Mouse (Mus musculus): ENCODE data around the gene Cdc14b. TPM values are rescaled to one million over a fixed set of nuclear protein-coding genes. Genes with fewer than 3 reads are reported as not detected.
A peak's percentile ranks its signal among the peaks of the same experiment; 100 is the strongest.

Cdc14b gene
- total and polyA plus RNA-seq, 3 experiments: 8.2 to 8.8 (median 8.7) TPM

DNA sequence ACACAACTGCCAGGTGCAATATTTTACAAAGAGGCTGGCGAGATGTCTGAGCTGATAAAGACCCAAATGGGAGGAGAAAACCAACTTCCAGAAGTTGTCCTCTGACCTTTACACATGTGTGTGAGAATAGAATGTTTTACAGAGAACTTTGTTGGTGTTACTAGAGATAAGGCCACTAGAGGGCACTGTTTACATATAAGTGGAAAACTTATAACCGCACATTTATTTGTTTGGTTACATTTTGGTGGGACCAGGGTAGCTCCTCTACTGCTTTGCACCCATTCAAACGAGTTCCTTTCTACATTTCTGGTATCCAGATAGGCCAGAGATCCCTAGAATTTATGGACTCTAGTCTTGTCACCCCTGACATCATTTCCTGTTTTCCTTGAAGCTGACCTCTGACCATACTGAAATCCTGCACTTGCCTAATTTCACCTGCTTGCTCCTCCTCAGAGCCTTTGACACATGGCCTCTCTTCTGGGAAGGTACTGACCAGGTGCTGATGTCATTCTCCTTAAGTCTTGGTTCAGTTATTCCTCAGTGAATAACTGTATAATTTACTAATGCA lies 40.5 kb upstream of the Cdc14b start:
- no peak overlapping the region for H3K4me3 ChIP-seq
- H3K27ac ChIP-seq: no peak overlapping the region; the same call in 1 of the 2 replicates
- peak; percentile 89 for TF ChIP-seq CTCF (IDR thresholded peaks at IDR 0.05)
- TF ChIP-seq POLR2A (IDR thresholded peaks at IDR 0.05; ENCODE audit: insufficient read depth, low read depth, low read length): no peak
- no peak for TF ChIP-seq EP300 (IDR thresholded peaks at IDR 0.05; ENCODE audit: insufficient read depth, low read depth, low read length)

DNA sequence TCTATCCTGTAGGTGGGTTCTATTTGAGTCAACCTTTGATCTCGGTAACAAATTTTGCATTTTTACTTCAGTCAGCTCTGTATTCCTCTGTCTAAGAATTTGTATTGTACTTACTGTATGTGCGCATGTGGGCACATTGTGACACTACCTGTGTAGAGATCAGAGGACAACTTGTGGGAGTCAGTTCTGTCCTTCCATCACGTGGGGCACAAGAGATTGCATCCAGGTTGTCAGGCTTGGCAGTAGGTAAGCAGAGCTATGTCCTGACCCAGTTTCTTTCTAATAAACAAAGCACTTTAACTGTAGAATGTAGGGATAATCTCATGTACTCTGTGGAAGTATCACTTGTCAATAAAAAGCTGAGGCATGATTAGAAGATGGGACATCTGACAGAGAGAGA lies 39.0 kb upstream of the Cdc14b start:
- H3K4me3 ChIP-seq: no peak overlapping the region
- peaks cover 7% of the 10 kb centered on the region for H3K36me3 ChIP-seq (ENCODE audit: control insufficient read depth, insufficient read depth, low read length)
- H3K27me3 ChIP-seq (ENCODE audit: control insufficient read depth, insufficient read depth, low read length): no peaks in the 10 kb centered on the region
- WGBS: 76% methylated on average over 3 of the region's 3 CpGs
- intact Hi-C loops (cut with DNase I): no loop called here
- no peak for TF ChIP-seq EP300 (IDR thresholded peaks at IDR 0.05; ENCODE audit: insufficient read depth, low read depth, low read length)
- no peak for TF ChIP-seq POLR2A (IDR thresholded peaks at IDR 0.05; ENCODE audit: insufficient read depth, low read depth, low read length)
- no peak for TF ChIP-seq CTCF (IDR thresholded peaks at IDR 0.05)
- no peak overlapping the region for H3K9ac ChIP-seq (ENCODE audit: low read depth, low read length)
- peaks cover 15% of the 10 kb centered on the region for H3K4me1 ChIP-seq (ENCODE audit: control insufficient read depth, insufficient read depth, low read length)
- no peak for DNase-seq
- H3K79me2 ChIP-seq (replicated peaks; ENCODE audit: control insufficient read depth, insufficient read depth, low read length): no peaks in the 10 kb centered on the region
- H3K27ac ChIP-seq: no peak overlapping the region

More for the DNA sequence above, 40.5 kb upstream of the Cdc14b start:
- intact Hi-C loops (cut with DNase I): loop anchor here (1.0 kb wide), 1 partner anchor 124 kb away; no protein-coding TSS in a partner anchor
- no peaks in the 10 kb centered on the region for H3K79me2 ChIP-seq (replicated peaks; ENCODE audit: control insufficient read depth, insufficient read depth, low read length)
- peaks cover 7% of the 10 kb centered on the region for H3K4me1 ChIP-seq (ENCODE audit: control insufficient read depth, insufficient read depth, low read length)
- no peak overlapping the region for H3K9ac ChIP-seq (ENCODE audit: low read depth, low read length)
- no peak for DNase-seq
- H3K27me3 ChIP-seq (ENCODE audit: control insufficient read depth, insufficient read depth, low read length): no peaks in the 10 kb centered on the region
- H3K36me3 ChIP-seq (ENCODE audit: control insufficient read depth, insufficient read depth, low read length): peaks cover 4% of the 10 kb centered on the region
- WGBS: 0% methylated on average over 3 of the region's 3 CpGs

DNA sequence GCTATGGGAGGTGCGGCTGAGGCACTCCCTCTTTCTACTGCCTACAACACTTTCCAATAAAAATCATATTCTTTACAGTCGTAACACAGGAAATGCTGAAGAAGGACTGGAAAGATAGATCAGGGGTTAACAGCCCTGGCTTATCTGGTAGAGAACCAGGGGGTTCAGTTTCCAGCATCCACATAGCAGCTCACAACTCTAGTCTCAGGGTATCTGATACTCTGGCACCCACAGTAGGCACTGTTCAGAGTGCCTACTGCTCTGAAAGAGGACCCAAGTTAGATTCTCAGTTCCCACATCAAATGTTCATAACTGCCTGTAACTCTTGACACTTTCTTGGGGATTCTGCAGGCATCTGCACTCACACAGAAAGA lies 37.8 kb upstream of the Cdc14b start:
- Histone ChIP-seq H3K4me3 (peak overlapping the region; percentile 23), H3K4me1 (ENCODE audit: control insufficient read depth, insufficient read depth, low read length) (peaks cover 15% of the 10 kb centered on the region), H3K27me3 (ENCODE audit: control insufficient read depth, insufficient read depth, low read length) (no peaks in the 10 kb centered on the region), H3K9ac (ENCODE audit: low read depth, low read length) (no peak overlapping the region), H3K27ac (peak overlapping the region; percentile 95), H3K36me3 (ENCODE audit: control insufficient read depth, insufficient read depth, low read length) (peaks cover 7% of the 10 kb centered on the region), H3K79me2 (replicated peaks; ENCODE audit: control insufficient read depth, insufficient read depth, low read length) (no peaks in the 10 kb centered on the region)
- WGBS: 0% methylated on average over 2 of the region's 2 CpGs
- TF ChIP-seq POLR2A (IDR thresholded peaks at IDR 0.05; ENCODE audit: insufficient read depth, low read depth, low read length) (no peak; the same call in 1 of the 2 replicates), CTCF (IDR thresholded peaks at IDR 0.05) (no peak), EP300 (IDR thresholded peaks at IDR 0.05; ENCODE audit: insufficient read depth, low read depth, low read length) (no peak)
- intact Hi-C loops (cut with DNase I): loop anchor here (1.0 kb wide), 1 partner anchor 56 kb away; no protein-coding TSS in a partner anchor
- no peak for DNase-seq

GRCm38 (mm10) chr13:64312024-64312915 lies 37.2 kb upstream of the Cdc14b start, which contains the start of gene Aaed1:
TSS of gene Aaed1 (minus strand) at chr13:64312710.
- Histone ChIP-seq H3K27ac (peak within 1 kb of the TSS; percentile 95), H3K9ac (ENCODE audit: low read depth, low read length) (peak within 1 kb of the TSS; percentile 74), H3K4me1 (ENCODE audit: control insufficient read depth, insufficient read depth, low read length) (peaks cover 15% of the 10 kb centered on the region), H3K4me3 (peak within 1 kb of the TSS; percentile 69), H3K36me3 (ENCODE audit: control insufficient read depth, insufficient read depth, low read length) (peaks cover 7% of the 10 kb centered on the region), H3K79me2 (replicated peaks; ENCODE audit: control insufficient read depth, insufficient read depth, low read length) (no peaks in the 10 kb centered on the region; the same call in 1 of the 2 replicates), H3K27me3 (ENCODE audit: control insufficient read depth, insufficient read depth, low read length) (no peaks in the 10 kb centered on the region)
- intact Hi-C loops (cut with DNase I): loop anchor here (1.0 kb wide), 1 partner anchor 57 kb away; no protein-coding TSS in a partner anchor
- under 1% methylated on average over 72 of the region's 74 CpGs for WGBS
- DNase-seq: peak; percentile 94
- TF ChIP-seq POLR2A (IDR thresholded peaks at IDR 0.05; ENCODE audit: insufficient read depth, low read depth, low read length): peak; percentile 56; the same call in 1 of the 2 replicates
- peak; percentile 74 for TF ChIP-seq CTCF (IDR thresholded peaks at IDR 0.05)
- TF ChIP-seq EP300 (IDR thresholded peaks at IDR 0.05; ENCODE audit: insufficient read depth, low read depth, low read length): 0 out of 2 replicates have a peak, but pooled peaks have one; percentile 23

DNA sequence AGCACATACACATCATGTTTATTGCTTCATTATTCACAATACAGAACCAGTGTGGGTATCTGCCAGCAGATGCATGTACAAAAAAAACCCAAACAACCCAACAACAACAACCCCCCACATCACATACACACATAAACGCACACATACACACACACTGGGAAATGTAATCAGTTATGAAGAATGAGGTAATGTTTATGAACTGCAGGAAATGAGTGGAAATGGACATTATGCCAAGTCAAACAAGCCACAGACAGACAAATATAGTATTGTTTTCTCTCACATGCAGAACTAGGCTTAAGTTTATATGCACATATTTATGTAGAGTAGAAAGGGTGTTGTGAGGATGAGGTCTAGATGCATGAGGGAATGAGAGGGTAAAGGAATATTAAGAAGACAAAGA lies 36.2 kb upstream of the Cdc14b start:
- intact Hi-C loops (cut with DNase I): no loop called here
- Histone ChIP-seq H3K27me3 (ENCODE audit: control insufficient read depth, insufficient read depth, low read length) (no peaks in the 10 kb centered on the region), H3K4me3 (peak overlapping the region; percentile 69), H3K36me3 (ENCODE audit: control insufficient read depth, insufficient read depth, low read length) (peaks cover 7% of the 10 kb centered on the region), H3K4me1 (ENCODE audit: control insufficient read depth, insufficient read depth, low read length) (peaks cover 15% of the 10 kb centered on the region), H3K79me2 (replicated peaks; ENCODE audit: control insufficient read depth, insufficient read depth, low read length) (no peaks in the 10 kb centered on the region; the same call in 1 of the 2 replicates), H3K9ac (ENCODE audit: low read depth, low read length) (no peak overlapping the region; the same call in 1 of the 2 replicates), H3K27ac (peak overlapping the region; percentile 95)
- 24% methylated on average over 1 of the region's 1 CpGs for WGBS
- DNase-seq: no peak
- TF ChIP-seq POLR2A (IDR thresholded peaks at IDR 0.05; ENCODE audit: insufficient read depth, low read depth, low read length) (no peak), CTCF (IDR thresholded peaks at IDR 0.05) (no peak), EP300 (IDR thresholded peaks at IDR 0.05; ENCODE audit: insufficient read depth, low read depth, low read length) (no peak)
